Mouse (Mus musculus) adrenal gland, postnatal 14 days (tissue): ENCODE results near the gene Asb18. TPM values are rescaled to one million over a fixed set of nuclear protein-coding genes. Genes with fewer than 3 reads are reported as not detected.

Experiments used
- DNase-seq: peaks from one replicate; pipeline ENCODE4 v3.0.0; 2021; ENCODE audit warnings: mixed read lengths
- long read RNA-seq, 2 experiments: library from polyadenylated mRNA; stranded (forward); transcript quantifications; one replicate each; pipeline ENCODE4 v2.0.0; 2021
- total RNA-seq: library from RNA; stranded (reverse); gene quantifications from 2 replicates; pipeline ENCODE4 v1.2.3, GENCODE M21; 2021

Gene Asb18
- total RNA-seq = not detected in 2 replicates
- long read RNA-seq, experiment 1 = 0 reads
- long read RNA-seq, experiment 2 = 0 reads

DNA sequence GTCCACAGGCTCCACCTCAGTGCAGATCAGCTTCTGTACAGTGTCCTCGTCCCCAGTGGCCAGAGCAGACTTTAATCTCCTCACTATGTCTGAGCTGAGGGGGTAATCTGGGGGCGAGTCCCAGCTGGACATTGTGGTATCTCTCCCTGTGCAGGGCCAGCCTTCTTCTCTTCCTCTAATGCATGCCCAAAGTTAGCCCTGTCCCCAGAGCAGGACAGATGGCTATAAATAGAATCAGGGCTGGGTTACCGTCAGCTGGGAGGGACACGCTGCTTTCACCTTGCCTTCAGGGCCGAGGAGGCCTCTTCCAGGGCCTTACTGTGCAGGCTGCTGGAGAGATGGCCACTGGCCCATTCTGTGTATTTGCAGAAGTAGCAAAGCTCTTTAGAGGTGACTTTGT, at the start of gene Asb18:
Gene Asb18, minus strand, starts transcription at position 221 of the 400 bp plus-strand sequence.
- no peak for DNase-seq

DNA sequence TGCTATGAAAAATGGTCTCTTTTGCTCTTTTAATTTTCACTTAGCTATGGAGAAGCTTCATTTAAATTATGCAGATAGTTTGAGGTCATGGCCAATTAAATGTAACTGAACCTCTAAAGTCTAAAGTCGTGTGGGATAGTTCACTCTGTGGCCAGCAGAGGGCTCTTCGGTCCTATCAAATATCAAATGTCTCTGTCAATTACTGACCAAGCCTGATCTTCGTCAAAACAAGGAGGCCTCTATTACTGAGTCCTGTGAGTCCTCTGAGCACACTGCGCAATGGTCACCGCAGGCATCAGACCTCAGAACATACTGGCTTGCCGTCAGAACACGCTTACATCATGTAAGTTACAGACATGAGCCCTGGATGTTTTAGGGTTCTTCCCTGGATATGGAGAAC, 46.1 kb upstream of the Asb18 start:
- peak; percentile 57 for DNase-seq

DNA sequence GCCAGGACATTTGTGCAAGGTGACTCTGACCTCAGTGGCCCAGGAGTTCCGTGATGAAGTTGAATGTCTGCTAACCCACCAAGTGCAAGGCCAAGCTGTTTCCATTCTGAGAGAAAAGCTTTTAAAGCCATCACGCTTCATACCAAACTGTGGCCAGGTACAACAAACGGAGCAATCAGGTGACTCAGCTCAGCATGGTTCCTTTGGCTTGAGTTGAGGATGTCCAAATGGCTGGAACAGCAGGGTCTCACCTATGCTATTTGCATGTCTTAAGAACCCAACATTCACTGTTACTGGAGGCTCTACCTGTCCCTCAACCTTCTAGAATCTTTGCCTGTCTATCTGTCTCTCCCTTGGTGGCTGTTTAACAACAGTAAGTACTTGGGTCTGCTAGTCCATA, 45.6 kb upstream of the Asb18 start:
- no peak for DNase-seq

DNA sequence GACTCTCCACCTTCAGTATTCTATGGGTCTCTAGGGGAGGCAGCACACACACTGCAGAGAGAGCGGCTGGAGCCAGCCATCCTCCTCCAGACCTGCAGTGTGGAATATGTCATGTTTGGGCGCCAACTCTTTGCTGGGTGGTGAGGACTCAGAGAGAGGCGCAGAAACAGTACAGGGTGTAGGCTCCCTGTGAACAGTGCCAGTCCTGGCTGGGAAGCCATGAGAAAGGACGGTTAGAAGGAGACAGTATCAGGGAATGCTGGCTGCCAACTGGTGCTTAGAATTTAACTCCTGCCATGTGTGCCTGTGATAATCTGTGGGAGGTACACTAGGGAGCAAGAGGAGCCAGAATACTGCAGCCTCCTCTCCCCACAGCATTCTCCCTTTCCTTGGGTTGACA, 40.5 kb upstream of the Asb18 start:
- no peak for DNase-seq

DNA sequence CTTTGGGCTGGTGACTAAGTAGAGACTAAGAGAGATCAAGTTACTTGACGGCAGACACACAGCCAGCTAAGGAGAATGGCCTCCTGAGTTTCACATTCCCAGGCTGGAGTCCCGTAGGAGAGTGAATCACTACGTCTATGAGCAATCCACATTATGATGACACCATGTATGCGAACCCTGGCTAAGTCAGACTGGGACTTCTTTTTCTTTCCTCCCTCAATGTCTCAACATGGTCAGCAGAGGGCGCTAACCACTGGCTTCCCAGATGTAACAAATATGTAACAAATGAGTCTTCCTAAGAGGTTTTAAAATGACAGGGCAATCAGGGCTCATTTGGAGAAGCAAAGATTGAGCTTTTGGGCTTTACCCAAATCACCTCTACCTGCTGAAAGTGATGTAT, 36.9 kb upstream of the Asb18 start:
- DNase-seq = peak; percentile 75

DNA sequence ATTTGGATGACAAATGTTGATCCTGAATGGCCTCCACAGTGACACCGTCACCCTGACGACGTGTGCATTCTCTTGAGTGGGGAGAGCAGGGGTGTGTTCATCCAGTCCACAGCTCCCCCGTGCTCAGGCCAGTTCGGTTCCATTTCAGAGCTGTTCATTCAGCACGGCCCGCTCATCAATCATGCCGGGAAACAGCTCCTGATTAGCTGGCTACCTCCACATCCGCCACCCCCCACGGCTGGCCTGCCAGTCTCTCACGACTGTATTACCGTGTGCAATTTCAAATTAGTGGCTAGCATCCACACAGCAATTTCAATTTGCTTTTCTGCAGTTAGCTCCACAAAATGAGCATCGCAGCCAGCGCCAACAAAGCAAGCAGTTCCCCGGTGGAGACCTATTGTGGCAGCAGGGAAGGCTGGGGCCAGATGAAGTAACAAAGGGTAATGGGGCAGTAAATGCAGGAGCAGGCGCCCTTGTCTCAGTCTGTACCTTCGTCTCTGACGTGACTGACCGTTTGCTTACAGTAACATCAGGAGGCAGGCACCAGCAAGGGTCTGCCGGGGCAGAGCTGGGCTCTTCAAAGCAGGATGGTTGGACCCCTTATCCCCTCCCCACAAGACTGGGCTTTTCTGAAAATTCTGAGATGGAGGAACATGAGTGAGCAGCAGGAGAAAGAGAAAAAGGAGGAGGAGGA, 35.7 kb upstream of the Asb18 start:
- DNase-seq = no peak

DNA sequence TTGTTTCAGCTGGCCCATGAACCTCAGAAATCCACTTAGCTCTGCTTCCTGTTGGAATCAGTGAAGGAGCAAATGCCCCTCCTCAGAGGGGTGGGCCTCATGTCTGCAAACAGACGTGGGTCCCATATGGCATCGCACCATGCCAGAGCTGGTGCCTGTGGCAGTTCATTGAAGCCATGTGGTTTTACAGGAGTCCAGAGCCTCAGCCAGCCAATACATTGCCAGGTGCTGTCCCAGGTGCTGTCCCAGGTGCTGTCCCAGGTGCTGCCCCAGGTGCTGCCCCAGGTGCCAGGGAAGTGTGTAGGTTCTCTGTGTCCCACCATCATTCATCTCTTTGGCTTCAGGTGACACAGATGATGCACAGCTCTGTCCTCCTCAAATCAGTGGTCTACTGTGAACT, 13.8 kb upstream of the Asb18 start:
- no peak for DNase-seq

DNA sequence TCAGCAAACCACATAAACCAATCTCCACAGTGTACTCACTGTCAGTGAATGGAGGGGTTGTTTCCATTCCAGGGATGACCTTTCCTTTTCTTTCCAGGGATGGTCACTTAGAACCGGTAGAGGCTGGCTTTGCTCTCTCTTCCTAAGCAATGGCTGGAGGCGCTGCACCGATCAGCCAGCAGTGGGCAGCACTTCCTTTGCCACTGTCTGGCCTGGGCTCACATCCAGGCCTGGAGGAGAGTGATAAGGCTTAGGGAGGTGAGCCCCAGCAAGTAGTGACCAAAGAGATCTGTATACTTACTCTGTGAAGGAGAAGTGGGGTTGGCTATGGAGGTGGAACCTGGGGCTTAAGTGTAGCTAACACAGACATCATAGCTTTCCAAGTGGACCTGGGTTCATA, 12.5 kb upstream of the Asb18 start:
- DNase-seq = peak; percentile 70

DNA sequence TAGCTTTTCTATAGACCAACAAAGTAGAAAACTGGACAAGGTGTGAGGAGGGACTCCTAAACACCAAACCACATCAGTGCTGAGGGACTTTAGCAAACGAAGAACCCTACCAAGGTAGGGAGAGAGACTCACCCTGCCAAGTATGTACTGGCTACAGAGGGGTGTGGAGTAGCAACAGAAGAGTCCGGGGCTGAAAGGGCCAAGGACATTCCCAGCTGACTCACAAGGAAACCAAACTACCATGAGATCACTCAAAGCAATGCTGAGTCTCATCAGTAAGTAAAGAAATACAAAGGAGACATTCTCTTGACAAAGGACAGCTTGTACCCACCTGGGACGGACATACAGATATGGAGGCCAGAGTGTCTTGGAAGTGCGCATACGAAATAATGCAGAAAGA, 5.9 kb upstream of the Asb18 start:
- DNase-seq = peak; percentile 40

DNA sequence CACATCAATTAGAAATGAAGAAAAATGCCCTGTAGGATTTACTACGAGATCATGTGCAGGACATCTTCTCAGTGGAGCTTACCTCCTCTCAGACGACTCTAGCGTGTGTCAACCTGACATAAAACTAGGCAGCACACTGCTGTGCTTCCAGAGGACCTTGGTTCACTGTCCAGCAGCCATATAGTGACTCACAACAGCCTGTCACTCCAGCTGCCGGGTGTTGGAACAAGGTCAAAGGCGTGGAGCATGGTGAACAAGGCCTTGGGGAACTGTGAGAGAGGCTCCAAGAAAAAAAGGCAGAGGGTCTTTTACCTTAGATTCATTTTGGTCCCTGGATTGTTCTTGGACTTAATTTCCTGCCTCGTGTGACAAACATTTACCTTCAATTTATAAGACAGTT, 3.6 kb upstream of the Asb18 start:
- peak; percentile 82 for DNase-seq

DNA sequence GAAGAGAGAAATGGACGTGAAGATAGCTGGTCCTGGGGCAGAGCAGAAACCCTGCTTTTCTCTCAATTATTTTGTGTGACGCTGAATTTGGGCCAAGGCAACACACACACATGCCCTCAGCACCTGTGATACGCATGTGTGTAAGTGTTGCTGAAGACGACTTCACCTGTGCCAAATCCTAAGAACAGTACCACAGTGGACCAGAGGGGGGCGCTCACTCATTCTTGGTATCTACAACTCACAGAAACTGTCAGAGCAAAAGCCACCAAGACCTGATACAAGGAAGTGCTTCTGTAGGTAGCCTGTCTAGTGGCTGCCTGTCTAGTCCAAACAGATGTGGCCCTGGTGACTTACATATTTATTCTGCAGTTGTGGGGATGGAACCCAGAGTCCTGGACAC, 1.2 kb downstream of the Asb18 start:
- DNase-seq = no peak

DNA sequence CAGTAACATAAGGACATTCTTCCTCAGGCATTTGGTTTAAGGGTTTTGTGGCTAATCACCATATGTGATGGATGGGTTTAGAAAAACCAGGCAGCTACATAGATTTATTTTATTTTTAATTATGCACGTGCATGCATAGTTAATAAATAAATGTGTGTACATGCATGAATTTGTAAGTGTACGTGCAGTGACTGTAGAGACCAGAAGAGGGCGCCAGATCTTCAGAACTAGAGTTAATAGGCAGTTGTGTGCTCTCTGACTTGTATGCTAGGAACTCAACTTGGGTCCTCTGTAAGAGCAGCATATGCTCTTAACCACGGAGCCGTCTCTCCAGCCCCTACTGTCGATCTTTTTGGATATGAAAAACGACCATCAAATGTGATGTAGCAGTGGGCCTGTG, 1.6 kb downstream of the Asb18 start:
- no peak for DNase-seq

DNA sequence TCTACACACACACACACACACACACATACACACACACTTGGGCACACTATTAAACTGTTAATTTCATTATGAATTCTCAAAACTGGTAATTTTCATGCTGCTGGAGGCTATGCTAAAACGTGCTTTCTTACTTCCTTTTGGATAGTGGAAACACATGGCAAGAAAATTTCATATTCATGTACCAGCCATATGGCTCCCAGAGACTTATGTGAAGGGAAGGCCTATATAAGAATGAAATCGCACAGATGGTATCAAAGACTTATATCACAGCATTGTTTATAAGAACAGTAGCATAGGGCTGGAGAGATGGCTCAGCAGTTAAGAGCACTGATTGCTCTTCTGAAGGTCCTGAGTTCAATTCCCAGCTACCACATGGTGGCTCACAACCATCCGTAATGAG, 2.3 kb downstream of the Asb18 start:
- no peak for DNase-seq

DNA sequence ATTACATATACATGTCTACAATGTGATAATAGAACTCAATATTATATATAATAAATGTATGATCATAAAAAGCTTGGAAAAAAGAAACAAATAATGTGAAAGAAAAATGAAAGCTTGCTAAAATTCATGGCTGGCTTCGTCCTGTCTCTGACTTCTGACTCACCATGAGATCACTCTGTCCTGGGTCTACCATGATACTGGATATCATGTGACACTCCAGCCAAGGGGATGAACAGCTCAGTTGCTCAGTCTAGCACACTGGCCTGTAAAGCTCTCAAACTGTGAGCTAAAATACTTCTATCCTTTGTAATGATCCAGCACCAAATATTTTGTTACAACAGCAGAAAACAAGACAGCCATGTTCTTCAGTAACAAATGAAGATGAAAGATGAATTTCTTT, 4.4 kb downstream of the Asb18 start:
- no peak for DNase-seq

DNA sequence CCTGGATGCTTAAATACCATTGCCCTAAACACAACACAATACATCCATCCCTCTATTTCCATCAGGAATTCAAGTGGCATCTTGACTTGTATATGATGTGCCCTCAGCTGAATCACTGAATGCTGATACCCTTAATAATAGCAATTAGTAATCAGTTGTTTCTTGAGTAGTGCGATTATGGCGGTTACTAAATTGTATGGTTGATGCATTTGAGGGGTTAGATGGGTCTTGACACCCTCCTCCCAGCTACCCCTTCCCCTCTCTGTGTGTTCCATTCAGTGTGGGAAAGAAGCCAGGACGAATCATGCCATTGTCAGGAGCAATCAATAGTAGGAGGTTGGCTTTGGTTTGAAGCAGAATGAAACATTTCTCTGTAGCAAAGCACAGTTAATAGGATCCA, 5.3 kb downstream of the Asb18 start:
- no peak for DNase-seq

DNA sequence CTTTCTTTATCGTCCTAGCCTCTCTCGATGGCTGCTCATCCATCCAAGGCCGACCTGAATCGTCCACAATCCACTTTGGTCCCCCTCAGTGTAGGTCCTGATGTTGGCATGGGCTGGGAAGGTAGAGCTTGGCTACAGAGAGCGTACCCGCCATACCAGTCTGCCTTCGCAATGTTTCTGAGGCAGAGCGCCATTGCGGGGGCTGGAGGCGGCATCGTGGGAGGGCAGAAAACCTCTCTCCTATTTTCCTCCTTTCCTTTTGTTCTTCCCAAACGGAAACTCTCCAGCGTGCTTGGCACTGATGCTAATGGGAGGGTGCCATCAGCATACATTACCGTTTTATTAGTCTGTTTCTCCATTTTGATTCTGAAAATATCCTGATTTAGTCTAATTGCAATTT, 7.8 kb downstream of the Asb18 start:
- DNase-seq = no peak

DNA sequence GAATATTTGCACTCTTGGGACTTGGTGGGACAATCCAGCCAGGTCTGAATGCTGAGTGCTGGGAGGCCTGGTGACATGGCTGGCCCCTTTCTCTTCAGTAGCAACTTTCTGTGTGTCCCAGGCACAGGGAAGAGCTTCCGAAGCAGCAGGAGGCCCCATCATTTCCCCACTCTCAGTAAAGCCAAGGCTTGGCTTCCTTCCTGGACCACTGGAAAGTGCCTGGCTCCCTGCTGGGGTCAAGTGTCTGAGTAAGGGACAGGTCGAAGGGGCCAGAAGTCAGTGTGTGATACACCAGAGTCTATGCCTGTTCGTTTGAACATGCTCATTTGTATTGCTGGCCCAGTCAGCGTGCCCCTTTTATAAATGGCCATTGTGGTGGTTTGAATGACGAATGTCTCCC, 13.5 kb downstream of the Asb18 start:
- no peak for DNase-seq

DNA sequence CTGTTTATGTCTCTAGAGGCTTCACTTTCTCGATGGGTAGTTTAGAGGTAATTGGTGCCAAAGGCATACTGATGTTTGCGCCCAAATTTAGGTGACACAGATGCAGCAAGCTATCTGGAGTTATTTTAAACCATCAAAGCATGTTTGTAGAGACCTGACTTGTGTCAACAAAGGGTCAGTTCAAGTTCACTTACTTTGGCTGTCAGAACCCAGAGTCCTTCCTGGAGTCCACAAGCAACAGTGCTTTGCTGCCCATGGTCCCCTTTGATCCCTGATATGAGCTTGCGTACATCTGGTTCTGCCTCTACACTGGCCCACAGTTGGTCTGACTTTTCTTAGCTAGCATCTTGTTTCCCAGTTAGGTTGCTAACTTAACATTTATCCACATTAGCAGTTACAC, 14.6 kb downstream of the Asb18 start:
- DNase-seq = no peak

DNA sequence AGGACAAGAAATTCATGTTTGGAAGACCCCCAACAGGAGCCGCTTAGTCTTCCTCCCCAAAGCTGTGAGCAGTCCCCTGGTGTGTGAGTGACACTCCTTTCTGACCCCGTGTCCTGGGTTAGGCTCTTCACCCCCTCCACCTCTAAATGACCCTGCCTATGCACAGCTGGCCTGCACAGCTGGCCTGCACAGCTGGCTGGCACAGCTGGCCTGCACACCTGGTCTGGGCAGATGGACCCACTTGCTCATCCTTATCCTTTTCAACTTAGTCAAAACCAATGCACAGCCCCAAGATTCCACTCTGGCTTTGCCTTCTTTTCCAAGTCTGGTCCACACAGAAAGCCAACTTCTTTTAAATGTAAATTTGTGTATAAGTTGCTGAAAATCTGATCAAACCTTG, 15.8 kb downstream of the Asb18 start:
- DNase-seq = no peak

DNA sequence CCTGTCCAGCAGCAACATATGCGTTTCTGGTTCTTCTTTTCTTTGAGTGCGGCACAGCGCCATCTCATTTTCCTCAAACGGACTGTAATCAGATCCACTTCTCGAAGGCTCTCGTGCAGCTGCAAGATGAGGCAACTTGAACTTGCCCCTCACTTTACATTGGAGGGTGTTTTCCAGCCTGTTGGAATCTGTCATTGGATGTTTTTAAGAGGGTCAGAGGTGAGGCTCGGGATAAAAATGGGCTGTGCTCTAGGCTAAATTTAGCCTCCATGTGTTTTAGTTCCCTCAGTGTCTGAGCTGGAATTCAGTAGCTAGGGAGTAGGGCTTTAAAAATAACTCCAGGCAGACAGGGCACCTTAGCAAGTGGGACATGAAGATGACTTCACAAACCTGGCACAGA, 16.4 kb downstream of the Asb18 start:
- no peak for DNase-seq

DNA sequence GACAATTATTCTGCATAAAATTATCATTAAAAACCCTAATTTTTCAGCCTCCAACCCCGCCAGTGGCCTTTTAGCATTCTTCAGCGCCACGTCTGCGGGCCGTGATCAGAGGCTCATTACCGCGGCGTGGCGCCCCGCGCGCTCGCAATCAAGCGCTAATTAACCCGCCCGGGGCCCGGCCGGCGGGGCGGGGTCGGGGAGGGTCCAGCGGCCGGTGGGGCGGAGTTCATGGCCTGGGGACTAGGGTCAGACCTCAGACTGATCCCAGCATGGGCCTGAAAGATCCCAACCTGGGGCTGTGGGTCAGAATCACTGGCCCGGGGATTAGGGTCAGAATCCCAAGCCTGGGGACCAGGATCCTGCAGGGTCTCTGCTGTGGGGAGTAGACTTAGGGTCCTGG, 22.2 kb downstream of the Asb18 start:
- no peak for DNase-seq

DNA sequence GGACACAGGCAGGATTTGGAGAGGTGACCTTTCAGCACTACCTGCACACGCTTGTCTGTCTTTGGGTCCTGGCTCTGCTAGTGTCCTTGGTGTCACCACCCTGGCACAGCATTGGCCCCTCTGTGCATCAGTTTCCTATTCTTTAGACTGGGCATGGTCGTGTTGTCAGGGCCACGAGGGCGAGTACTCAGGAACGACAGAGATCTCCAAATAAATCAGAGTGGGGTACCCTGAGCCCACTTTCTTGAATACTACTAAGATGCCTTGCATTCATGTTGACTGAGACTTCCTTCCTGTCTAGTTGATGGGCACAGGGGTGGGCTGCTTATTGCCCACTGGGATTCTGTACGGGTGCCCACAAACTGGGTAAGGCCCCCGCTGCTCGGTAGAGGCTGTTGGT, 37.2 kb downstream of the Asb18 start:
- DNase-seq = no peak

DNA sequence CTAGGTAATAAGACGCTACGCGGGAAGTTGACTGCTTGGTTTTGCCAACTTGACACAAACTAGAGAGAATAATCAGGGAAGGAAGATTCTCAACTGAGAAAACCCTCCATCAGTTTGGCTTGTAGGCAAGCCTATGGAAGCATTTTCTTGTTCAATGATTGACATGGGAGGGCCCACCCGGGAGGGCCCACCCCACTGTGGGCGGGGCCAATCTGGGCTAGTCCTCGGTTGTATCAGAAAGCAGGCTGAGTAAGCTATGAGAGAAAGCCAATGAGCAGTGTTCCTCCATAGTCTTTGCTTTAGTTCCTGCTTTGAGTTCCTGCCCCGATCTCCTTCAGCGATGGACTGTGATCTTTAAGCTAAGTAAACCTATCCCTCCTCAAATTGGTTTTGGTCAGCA, 38.1 kb downstream of the Asb18 start:
- DNase-seq = no peak

DNA sequence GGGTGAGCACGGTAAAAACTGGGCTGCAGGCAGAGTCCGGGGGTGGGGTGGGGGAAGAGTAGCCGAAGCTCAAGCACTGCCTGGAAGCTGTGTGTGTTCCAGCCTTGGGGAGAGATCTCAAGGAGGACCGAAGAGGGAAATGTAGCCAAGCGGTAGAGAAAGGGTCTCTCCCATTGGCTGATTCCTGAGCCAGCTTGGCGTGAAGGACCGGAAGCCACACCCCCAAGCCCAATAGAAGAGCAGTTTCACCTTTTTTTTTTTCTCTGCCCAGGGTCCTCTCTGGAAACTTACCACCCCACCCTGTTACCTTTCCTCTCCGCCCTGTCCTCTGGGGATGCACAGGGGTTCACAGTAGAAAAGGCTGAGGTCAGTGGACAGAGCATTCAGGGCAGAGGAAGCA, 39.9 kb downstream of the Asb18 start:
- DNase-seq = no peak

DNA sequence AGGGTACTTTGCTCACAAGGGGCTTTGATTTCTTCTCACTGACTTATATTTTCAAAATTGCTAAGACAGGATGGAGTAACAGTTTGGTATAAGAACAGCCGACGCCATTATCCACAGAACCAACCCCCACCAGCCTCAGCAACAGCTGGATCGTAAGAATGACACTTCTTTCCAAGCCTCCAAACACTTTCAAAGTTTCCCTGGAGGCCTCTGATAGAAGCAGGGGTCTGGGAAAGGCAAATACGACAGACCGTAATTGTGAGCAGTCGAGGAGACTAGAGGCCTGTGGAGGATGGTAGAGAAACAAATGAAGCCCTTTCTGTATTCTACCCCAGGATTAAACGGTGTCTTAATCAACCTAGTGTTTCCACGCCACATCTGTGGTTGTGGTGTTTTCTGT, 42.6 kb downstream of the Asb18 start:
- DNase-seq = no peak
